Mouse (Mus musculus) forebrain, postnatal 0 days (tissue): ENCODE measurements around the gene Olfr312. TPM values are rescaled to one million over a fixed set of nuclear protein-coding genes. Genes with fewer than 3 reads are reported as not detected.
"Not testable (repeated sequence)": the region's sequence is repeated elsewhere in the genome, so short reads cannot be mapped to it uniquely, and the experiment has no call there.

Experiments
- ATAC-seq: fragments of 200-750 bp; cut with Nextera tagmentation; 2 replicates; pipeline ENCODE4 v1.8.0; 2017; ENCODE audit warnings: mild to moderate bottlenecking, moderate library complexity
- DNase-seq: peaks from one replicate; pipeline ENCODE4 v3.0.0-alpha.2; 2015
- H3K27ac ChIP-seq: fragments of 300-500 bp; sonication (generic); 2 replicates; pipeline ENCODE4 v1.5.1; 2014; ENCODE audit warnings: low read depth, mild to moderate bottlenecking, antibody characterized with exemption, low read length, moderate library complexity, mixed read lengths
- H3K27me3 ChIP-seq: fragments of 300-500 bp; sonication (generic); 2 replicates; pipeline ENCODE4 v1.6.1; 2014; ENCODE audit warnings: mild to moderate bottlenecking, low read length, mixed read lengths; ENCODE audit not compliant: insufficient read depth
- H3K36me3 ChIP-seq: fragments of 300-500 bp; sonication (generic); 2 replicates; pipeline ENCODE4 v1.6.1; 2014; ENCODE audit warnings: mild to moderate bottlenecking, moderate library complexity; ENCODE audit not compliant: insufficient read depth
- H3K4me1 ChIP-seq: fragments of 300-500 bp; sonication (generic); 2 replicates; pipeline ENCODE4 v1.6.1; 2014; ENCODE audit warnings: antibody characterized with exemption; ENCODE audit not compliant: insufficient read depth
- H3K4me2 ChIP-seq: fragments of 300-500 bp; sonication (generic); 2 replicates; pipeline ENCODE4 v1.6.1; 2014; ENCODE audit warnings: low read depth, mild to moderate bottlenecking, moderate library complexity
- H3K4me3 ChIP-seq: fragments of 300-500 bp; sonication (generic); 2 replicates; pipeline ENCODE4 v1.5.1; 2014; ENCODE audit warnings: low read depth, low read length, mixed read lengths
- H3K9ac ChIP-seq: fragments of 300-500 bp; sonication (generic); 2 replicates; pipeline ENCODE4 v1.6.1; 2014; ENCODE audit warnings: mild to moderate bottlenecking
- H3K9me3 ChIP-seq: fragments of 300-500 bp; sonication (generic); 2 replicates; pipeline ENCODE4 v1.6.1; 2016; ENCODE audit warnings: low read length
- CTCF ChIP-seq: sonication (generic); IDR thresholded peaks from 2 replicates; pipeline ENCODE4 v1.5.1; 2016; ENCODE audit warnings: antibody characterized with exemption, control low read depth, low read depth
- WGBS: fragments of 180-500 bp; shearing (Covaris S2); extraction: QIAGEN DNeasy Blood & Tissue Kit; methylation state at CpG from one replicate; pipeline ENCODE4 v1.1.7; 2014; 5-methylcytosine and 5-hydroxymethylcytosine counted together
- polyA plus RNA-seq: library from polyadenylated mRNA; unstranded; fragments of >200 nt; fragmentation: Nextera tagmentation; extraction: Ambion mirVana; gene quantifications from 2 replicates; pipeline ENCODE4 v1.2.1, GENCODE M21; 2015
- total RNA-seq: library from RNA; depleted of rRNA; stranded (reverse); fragments of >200 nt; gene quantifications from 2 replicates; pipeline ENCODE4 v1.2.3, GENCODE M21; 2014; rRNA removed

Gene Olfr312
- total RNA-seq (not detected in 2 replicates), polyA plus RNA-seq (not detected in 2 replicates)

DNA sequence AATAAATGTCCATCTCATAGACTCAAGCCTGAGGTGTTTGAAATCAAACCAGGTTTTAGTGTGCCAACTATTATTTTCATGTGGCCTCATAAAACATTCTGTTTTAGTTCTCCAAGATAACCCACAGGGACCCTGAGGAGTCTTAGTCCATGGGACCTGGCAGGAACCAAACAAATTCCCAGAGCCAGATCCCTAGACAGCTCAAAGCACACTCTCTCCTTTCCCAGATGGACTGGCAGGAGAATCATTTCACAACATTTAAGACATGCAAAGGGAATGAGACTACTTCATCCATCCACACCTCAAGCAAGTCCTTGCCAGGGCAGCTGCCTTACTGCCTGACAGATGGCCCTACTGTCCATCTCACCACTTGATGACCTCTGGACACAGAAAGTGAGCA, at the start of gene Olfr312:
Gene Olfr312 (plus strand): TSS at position 301 of the 400 bp plus-strand sequence.
- H3K27ac ChIP-seq, H3K4me1 ChIP-seq, H3K4me3 ChIP-seq, DNase-seq, H3K27me3 ChIP-seq, H3K36me3 ChIP-seq, H3K9ac ChIP-seq, H3K4me2 ChIP-seq, ATAC-seq, H3K9me3 ChIP-seq: not testable (repeated sequence)

DNA sequence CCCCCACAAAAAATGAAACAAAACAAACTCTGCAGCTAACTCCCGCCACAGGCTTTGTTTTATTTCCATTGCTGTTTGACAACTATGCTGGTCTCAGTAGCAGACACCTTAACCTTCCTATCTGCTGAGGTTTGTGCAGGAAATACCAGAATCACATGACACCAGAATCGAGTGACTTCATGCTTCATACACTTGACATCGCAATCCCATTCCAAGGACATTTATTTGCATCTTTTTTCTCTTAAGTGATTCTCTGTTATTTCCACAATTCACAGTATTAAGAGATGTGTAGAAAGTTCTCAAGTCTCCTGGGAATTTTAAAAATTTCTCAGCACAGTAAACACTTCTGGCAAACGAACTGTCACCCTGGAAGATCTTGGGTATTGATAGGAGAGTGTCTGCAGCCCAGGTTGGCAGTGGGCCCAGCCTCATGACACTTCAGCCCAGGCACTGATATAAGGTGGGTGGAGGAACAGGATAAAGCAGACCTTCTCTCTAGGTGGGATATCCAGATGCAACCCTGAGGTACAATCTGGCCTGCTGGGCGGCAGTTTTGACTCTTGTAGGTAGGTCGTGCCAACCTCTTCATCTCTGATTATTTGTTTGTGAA, 46.5 kb upstream of the Olfr312 start, which contains the start of gene Olfr314:
Gene Olfr314 (plus strand): TSS at position 473 of the 610 bp plus-strand sequence.
- H3K9ac ChIP-seq = no peak within 1 kb of the TSS
- no peak within 1 kb of the TSS for H3K27ac ChIP-seq
- no peaks in the 10 kb centered on the region for H3K36me3 ChIP-seq
- H3K4me3 ChIP-seq = no peak within 1 kb of the TSS
- H3K4me1 ChIP-seq = no peaks in the 10 kb centered on the region
- no peaks in the 10 kb centered on the region for H3K27me3 ChIP-seq
- H3K9me3 ChIP-seq = no peaks in the 10 kb centered on the region
- no peak for TF ChIP-seq CTCF
- no peak within 1 kb of the TSS for H3K4me2 ChIP-seq
- DNase-seq (no peak), ATAC-seq (no peak)
- 84% methylated on average over 6 of the region's 6 CpGs for WGBS

GRCm38 (mm10) chr11:58784182-58784581, 44.9 kb upstream of the Olfr312 start:
- no peak for TF ChIP-seq CTCF
- H3K27ac ChIP-seq = no peak overlapping the region
- no peak overlapping the region for H3K4me2 ChIP-seq
- no peak for ATAC-seq
- no peaks in the 10 kb centered on the region for H3K27me3 ChIP-seq
- H3K4me1 ChIP-seq = no peaks in the 10 kb centered on the region
- H3K9ac ChIP-seq = no peak overlapping the region
- no peaks in the 10 kb centered on the region for H3K36me3 ChIP-seq
- H3K9me3 ChIP-seq = no peaks in the 10 kb centered on the region
- WGBS = 80% methylated on average over 2 of the region's 2 CpGs
- H3K4me3 ChIP-seq = no peak overlapping the region
- no peak for DNase-seq

DNA sequence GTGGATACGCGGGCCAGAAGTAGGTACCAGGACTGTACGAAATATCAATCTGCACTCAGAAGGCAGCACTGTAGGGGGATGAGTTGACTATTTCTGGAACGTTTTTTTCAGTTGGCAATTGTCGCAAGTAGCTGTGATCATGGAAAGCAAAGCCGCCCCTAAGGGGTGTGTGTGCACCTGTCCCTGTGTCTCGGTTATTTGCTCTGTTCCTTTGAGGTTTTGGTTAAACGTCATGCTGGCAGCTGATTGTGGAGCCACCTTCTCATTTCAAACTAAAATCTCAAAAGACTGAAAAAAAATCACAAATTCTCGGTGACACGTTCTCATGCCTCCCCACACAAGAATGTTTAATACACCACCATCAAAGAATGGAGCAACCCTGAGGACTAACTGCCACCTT, 41.4 kb upstream of the Olfr312 start:
- H3K27me3 ChIP-seq = no peaks in the 10 kb centered on the region
- H3K9ac ChIP-seq = no peak overlapping the region
- no peak for TF ChIP-seq CTCF
- H3K4me2 ChIP-seq = no peak overlapping the region
- ATAC-seq (no peak), DNase-seq (no peak)
- H3K27ac ChIP-seq = no peak overlapping the region
- no peak overlapping the region for H3K4me3 ChIP-seq
- no peaks in the 10 kb centered on the region for H3K9me3 ChIP-seq
- H3K36me3 ChIP-seq = no peaks in the 10 kb centered on the region
- WGBS = 89% methylated on average over 10 of the region's 10 CpGs
- H3K4me1 ChIP-seq = no peaks in the 10 kb centered on the region

DNA sequence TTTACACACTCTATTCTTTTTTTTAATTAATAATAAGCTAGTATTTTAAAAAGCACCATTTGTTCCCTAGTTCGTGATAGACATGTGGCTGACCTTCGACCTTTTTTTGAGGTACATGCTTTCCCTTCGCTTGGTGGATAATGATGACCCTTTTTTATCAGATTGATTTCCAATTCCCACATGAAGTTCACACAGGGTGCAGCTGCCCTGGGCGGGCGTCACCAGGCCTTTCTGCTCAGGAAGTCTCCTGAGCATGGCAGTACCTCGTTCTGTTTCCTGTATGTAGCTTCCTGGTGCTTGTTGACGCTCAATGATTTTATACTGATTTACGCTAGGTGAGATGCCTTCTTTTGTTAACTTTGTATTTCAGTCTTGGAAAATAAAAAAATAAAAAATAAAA, 40.7 kb upstream of the Olfr312 start:
- ATAC-seq (no peak), DNase-seq (no peak)
- Histone ChIP-seq H3K4me1 (no peaks in the 10 kb centered on the region), H3K27me3 (no peaks in the 10 kb centered on the region), H3K9ac (no peak overlapping the region), H3K4me2 (no peak overlapping the region), H3K9me3 (no peaks in the 10 kb centered on the region), H3K4me3 (no peak overlapping the region), H3K36me3 (no peaks in the 10 kb centered on the region), H3K27ac (no peak overlapping the region)
- WGBS = 88% methylated on average over 8 of the region's 8 CpGs
- no peak for TF ChIP-seq CTCF

DNA sequence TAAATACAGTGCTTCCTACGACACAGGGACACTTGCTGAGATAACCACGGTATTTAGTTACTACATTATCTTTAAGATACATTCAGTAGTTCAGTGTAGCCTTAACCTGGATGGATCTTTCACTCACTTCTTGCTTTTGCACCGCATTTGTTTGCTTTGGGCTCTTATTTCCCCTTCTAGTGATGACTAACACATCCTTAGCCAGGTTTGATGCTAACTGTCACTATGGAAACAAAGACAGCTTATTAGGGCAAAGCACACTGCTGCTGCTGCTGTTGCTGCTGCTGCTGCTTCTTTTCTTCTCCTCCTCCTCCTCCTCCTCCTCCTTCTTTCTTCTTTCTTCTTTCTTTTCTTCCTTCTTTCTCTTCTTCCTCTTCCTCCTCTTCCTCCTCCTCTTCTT, 39.5 kb upstream of the Olfr312 start:
- Histone ChIP-seq H3K27ac (no peak overlapping the region), H3K4me1 (no peaks in the 10 kb centered on the region), H3K27me3 (no peaks in the 10 kb centered on the region), H3K36me3 (no peaks in the 10 kb centered on the region), H3K4me2 (no peak overlapping the region), H3K9ac (no peak overlapping the region), H3K9me3 (no peaks in the 10 kb centered on the region), H3K4me3 (no peak overlapping the region)
- ATAC-seq = no peak
- TF ChIP-seq CTCF = no peak
- no peak for DNase-seq
- WGBS = 13% methylated on average over 3 of the region's 3 CpGs

- Histone ChIP-seq H3K27ac (no peak overlapping the region), H3K4me3 (no peak overlapping the region), H3K4me2 (no peak overlapping the region), H3K27me3 (no peaks in the 10 kb centered on the region), H3K36me3 (no peaks in the 10 kb centered on the region), H3K4me1 (no peaks in the 10 kb centered on the region), H3K9ac (no peak overlapping the region), H3K9me3 (no peaks in the 10 kb centered on the region)
- TF ChIP-seq CTCF = no peak
- no peak for DNase-seq
- no peak for ATAC-seq
- WGBS = 49% methylated on average over 2 of the region's 2 CpGs
Measured at GRCm38 (mm10) chr11:58790053-58790452, 39.0 kb upstream of the Olfr312 start.
